Mouse (Mus musculus): ENCODE results near the gene Coro2a.
A peak's percentile ranks its signal among the peaks of the same experiment; 100 is the strongest.
"Not testable (repeated sequence)": the region's sequence is repeated elsewhere in the genome, so short reads cannot be mapped to it uniquely, and the experiment has no call there.

The Coro2a gene

GRCm38 (mm10) chr4:46614641-46615040 lies 12.6 kb upstream of the Coro2a start:
- DNase-seq (ENCODE audit: extremely low read depth, insufficient read length, low spot score), result no peak

DNA sequence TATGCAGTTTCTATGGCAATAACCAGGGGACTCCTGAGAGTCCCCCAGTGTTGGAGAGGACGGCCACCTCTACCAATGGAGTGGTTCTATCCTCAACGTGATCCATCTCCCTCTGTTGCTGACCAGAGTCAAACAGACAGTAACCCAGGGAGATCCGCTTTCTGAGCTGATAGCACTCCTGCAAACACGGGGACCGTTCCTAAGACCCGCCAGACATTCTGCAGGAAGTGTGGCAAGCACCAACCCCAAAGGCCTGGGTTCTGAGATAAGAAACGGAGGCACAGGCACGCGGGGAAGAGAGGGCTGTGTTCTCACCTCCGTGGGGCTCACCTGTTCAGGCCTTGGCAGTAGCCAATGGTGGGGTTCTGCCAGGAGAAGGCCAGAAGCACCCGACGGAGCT lies 11.6 kb upstream of the Coro2a start:
- DNase-seq (ENCODE audit: extremely low read depth, insufficient read length, low spot score), result no peak

DNA sequence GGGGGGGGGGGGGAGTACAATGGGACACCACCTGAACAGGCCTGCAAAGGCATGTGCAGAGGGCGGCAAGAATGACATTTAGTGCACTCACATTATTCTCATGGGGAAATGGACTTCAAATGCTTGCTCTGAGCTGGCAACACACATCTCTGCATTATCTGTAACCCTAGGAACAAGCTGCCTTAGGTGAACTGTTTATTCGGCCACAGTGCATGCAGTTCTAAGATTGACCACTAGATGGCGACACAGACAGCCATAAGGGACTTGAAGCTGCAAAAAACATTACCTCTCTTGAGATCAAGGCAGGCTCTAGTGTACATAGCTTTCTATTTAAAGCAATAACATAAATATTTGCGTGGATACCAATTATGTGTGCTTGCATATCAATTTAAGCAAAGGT lies 9.2 kb upstream of the Coro2a start:
- DNase-seq (ENCODE audit: extremely low read depth, insufficient read length, low spot score), result no peak

GRCm38 (mm10) chr4:46607601-46608000 lies 5.6 kb upstream of the Coro2a start:
- peak; percentile 53 for DNase-seq (ENCODE audit: extremely low read depth, insufficient read length, low spot score)

- no peak for DNase-seq (ENCODE audit: extremely low read depth, insufficient read length, low spot score)
Measured at GRCm38 (mm10) chr4:46605451-46605850, 3.4 kb upstream of the Coro2a start.

DNA sequence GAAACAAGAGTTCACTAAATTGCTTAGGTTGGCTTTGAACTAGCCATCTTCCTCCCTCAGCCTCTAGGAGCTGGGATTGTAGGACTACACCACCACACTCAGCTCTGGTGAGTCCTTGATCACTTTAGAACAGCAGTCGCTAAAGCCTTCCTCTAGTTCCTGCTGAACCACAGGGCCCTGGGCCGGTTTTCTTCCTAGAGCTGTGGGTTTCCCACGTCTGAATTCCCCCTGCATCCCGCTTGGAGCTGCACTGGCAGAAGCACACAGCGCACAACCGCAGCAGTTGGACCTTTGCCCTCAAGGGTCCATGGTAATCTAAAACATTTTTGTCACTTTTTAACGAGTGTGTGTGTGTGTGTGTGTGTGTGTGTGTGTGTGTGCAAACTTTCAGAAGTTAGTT lies 702 bp upstream of the Coro2a start:
- DNase-seq (ENCODE audit: extremely low read depth, insufficient read length, low spot score), result no peak

DNA sequence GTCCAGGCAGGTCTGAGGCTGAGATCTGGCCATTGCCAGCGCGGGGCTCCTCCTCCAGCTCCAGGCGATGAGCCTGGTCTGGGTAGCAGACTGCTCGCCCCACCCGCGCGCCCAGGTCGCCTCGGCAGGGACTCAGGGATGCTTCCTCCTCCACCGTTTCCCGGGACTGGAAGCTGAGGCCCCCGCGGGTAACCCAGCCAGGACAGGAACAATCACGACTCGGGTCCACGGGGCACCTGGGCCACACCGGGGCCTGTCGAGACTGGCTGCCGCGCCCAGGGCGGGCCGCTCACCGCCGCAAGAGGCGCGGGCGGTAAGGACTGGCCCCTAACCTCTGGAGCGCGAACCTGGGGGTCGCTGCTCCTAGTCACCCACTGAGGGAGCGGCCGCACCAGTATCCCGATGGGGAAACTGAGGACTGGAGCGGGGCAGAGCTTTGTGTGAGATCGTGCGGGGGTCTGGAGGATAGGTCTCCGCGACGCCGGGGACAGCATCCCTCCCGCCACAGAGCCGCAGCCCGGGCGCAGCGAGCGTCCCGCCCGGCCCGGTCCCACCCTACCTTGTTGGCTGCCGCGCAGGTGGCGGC lies 651 bp downstream of the Coro2a start:
- no peak for DNase-seq (ENCODE audit: extremely low read depth, insufficient read length, low spot score)

GRCm38 (mm10) chr4:46600473-46601257 lies 1.3 kb downstream of the Coro2a start:
- no peak for DNase-seq (ENCODE audit: extremely low read depth, insufficient read length, low spot score)

DNA sequence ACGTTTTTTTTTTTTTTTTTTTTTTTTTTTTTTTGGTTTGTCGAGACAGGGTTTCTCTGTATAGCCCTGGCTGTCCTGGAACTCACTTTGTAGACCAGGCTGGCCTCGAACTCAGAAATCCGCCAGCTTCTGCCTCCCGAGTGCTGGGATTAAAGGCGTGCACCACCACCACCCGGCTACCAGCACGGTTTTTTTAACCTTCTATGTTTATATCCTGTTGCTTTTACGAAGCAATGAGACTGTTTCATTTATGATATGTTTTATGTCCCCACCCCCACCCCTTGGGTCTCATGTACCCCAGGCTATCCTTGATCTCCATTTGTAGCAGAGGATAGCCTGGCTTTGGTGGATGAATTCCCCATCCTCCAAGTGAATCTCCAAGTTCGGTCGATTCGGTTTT lies 2.4 kb downstream of the Coro2a start:
- not testable (repeated sequence) for DNase-seq (ENCODE audit: extremely low read depth, insufficient read length, low spot score)

- DNase-seq (ENCODE audit: extremely low read depth, insufficient read length, low spot score), result no peak
Measured at GRCm38 (mm10) chr4:46598981-46599380, 3.0 kb downstream of the Coro2a start.

GRCm38 (mm10) chr4:46598111-46598510 lies 3.9 kb downstream of the Coro2a start:
- no peak for DNase-seq (ENCODE audit: extremely low read depth, insufficient read length, low spot score)

- DNase-seq (ENCODE audit: extremely low read depth, insufficient read length, low spot score), result no peak
Measured at GRCm38 (mm10) chr4:46597286-46597961, 4.6 kb downstream of the Coro2a start.

DNA sequence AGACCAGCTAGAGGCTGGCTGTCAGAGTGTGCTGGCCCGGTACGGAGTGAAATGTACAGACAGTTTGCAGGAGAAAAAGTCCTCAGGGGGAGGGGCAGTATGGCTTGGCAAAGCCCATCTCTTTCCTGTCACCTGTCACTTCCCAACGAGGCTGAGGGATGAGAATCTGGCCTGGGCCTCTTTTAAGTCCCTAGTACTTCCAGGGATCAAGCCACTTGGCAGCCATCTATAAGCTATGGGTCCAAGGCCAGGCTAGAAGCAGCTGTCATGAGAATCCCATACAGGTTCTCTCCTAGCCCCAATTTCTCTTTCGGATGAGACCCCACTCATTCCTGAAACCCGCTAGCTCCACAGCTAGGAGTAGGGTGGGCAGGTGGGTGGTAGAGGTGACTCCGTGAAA lies 5.6 kb downstream of the Coro2a start:
- DNase-seq (ENCODE audit: extremely low read depth, insufficient read length, low spot score), result no peak

GRCm38 (mm10) chr4:46594131-46594530 lies 7.9 kb downstream of the Coro2a start:
- DNase-seq (ENCODE audit: extremely low read depth, insufficient read length, low spot score), result no peak

DNA sequence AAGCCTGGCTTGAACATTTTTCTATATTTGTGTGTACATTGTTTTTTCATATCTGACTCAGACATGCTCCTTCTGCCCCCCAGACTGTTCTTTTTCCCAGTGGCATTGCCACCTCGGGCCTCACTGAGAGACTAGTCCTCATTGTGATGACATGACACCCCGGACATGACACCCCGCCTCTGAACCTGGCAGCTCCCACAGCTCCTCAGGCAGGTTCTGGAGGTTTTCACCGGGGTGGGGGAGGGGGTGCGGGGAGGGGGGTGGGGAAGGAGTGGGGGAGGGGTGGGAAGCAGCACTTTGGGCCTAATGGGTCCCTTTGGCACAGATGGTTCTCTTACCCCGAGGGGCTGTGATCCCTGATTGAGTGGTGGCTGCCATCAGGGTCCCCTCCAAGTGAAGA lies 8.5 kb downstream of the Coro2a start:
- DNase-seq (ENCODE audit: extremely low read depth, insufficient read length, low spot score), result no peak

GRCm38 (mm10) chr4:46591833-46592520 lies 10.0 kb downstream of the Coro2a start:
- no peak for DNase-seq (ENCODE audit: extremely low read depth, insufficient read length, low spot score)

GRCm38 (mm10) chr4:46590810-46591209 lies 11.2 kb downstream of the Coro2a start:
- no peak for DNase-seq (ENCODE audit: extremely low read depth, insufficient read length, low spot score)

DNA sequence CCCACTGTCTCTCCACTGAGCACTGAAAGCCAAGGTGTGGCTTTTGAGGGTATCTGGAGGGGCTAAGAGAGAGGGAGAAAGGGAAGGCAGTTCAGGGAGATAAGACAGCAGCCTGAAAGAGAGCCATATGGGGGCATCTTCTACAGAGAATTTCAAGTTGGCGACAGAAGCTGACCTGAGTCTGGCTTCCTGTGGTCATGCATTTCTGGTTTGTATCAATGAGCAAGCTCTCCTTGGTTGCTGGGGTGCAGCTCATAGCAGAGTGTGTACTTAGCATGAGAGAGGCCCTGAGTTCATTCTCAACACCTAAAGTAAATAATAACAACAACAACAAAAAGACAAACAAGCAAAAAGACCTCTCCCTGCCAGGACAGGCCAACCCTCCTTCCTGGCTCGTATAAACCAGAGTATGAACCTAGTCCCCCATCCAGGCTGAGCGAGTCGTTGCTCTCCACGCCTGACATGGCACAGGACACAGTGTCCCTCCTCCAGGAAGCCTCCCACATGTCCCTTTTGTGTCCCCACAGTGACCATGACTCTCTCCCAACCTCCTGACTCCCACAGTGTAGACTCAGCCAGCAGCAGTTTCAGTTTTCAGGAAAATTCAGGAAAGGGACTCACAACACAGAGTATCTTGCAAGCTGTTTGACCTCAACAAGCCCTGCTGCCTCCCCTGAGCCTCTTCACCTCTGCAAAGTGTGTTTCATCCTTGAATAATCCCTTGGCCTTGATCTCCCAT lies 11.9 kb downstream of the Coro2a start:
- no peak for DNase-seq (ENCODE audit: extremely low read depth, insufficient read length, low spot score)

- no peak for DNase-seq (ENCODE audit: extremely low read depth, insufficient read length, low spot score)
Measured at GRCm38 (mm10) chr4:46589151-46589550, 12.9 kb downstream of the Coro2a start.

- DNase-seq (ENCODE audit: extremely low read depth, insufficient read length, low spot score), result no peak
Measured at GRCm38 (mm10) chr4:46586473-46586872, 15.5 kb downstream of the Coro2a start.

- DNase-seq (ENCODE audit: extremely low read depth, insufficient read length, low spot score), result no peak
Measured at GRCm38 (mm10) chr4:46585811-46586190, 16.2 kb downstream of the Coro2a start.
